Mouse (Mus musculus) right cerebral cortex, adult 18-20 months (tissue): ENCODE data around the gene Obp2a.
"Not testable (repeated sequence)": the region's sequence is repeated elsewhere in the genome, so short reads cannot be mapped to it uniquely, and the experiment has no call there.

Source experiments
- DNase-seq: peaks from one replicate; pipeline ENCODE4 v3.0.0; 2022; ENCODE audit warnings: mixed read lengths

Obp2a gene

GRCm38 (mm10) chr2:25711641-25712040, 11.8 kb downstream of the Obp2a start:
- DNase-seq: not testable (repeated sequence)

DNA sequence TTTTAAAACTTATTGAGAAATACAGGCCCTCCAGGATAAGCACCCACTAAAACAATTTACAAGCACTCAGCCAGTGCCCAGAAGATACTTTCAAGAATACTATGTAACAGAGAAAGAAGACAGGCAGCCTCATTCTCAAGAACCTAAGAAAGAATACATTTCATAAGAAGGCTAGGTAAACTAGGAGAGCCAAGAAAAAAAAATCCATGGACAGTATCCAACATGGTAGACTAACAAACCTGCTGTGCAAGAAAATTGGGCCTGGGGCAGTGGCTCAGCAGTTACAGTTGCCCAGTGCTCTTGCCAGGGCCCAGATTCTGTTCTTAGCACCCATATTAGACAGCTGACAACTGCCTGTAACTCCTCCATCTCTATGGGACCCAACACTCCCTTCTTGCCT, 17.4 kb downstream of the Obp2a start:
- DNase-seq: no peak

GRCm38 (mm10) chr2:25733199-25733930, 33.5 kb downstream of the Obp2a start:
- no peak for DNase-seq

DNA sequence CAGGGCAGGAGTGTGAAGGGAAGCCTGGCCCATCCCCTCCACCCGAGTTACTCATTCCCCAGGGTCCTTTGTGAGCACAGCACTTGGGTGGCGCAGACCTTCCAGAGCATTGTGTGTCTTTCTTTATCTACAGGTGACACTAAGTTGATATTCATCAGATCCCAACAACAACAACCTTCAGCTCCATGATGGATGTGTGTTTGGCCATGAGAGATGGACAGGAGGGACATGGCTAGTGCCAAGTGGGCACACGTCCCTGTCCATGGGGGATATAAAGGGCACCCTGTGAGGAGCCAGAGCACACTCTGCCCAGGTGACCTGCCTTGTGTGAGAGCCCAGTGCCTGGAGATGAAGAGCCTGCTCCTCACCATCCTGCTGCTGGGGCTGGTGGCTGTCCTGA, 36.9 kb downstream of the Obp2a start, which contains the start of gene Obp2b:
TSS of gene Obp2b (plus strand) at position 301 of the 400 bp plus-strand sequence.
- DNase-seq: not testable (repeated sequence)

GRCm38 (mm10) chr2:25741671-25742070, 41.8 kb downstream of the Obp2a start:
- no peak for DNase-seq
